Comparison of ENCODE assay signal across 18 mouse cellular contexts in genomic region chr6:5287392-5287791, GRCm38 (mm10). TPM values are rescaled to one million over a fixed set of nuclear protein-coding genes. Genes with fewer than 3 reads are reported as not detected.
DNase-seq lines count a peak whose midpoint lies in the region; ATAC-seq and TF ChIP-seq lines count a peak whose summit lies in the region.
"Had no signal": no experiment of that assay in that cellular context is flagged by ENCODE, and none has a peak within 500 bp of the region (broad histone marks: within the 10 kb centered on the region; RNA-seq: fewer than 3 reads in every experiment).

No protein-coding gene starts in this region.

- H3K9ac ChIP-seq in stomach, embryonic 15.5 days = no peak overlapping the region
- no peak overlapping the region for H3K9ac ChIP-seq in stomach, postnatal 0 days (ENCODE audit: low read length)
- H3K9ac ChIP-seq in liver, embryonic 14.5 days (replicated peaks) = peak overlapping the region; percentile 45
- H3K9ac ChIP-seq: hindbrain, embryonic 14.5 days; limb, embryonic 15.5 days had no signal

- no peak for TF ChIP-seq POLR2A in cerebellum, adult 2 months (IDR thresholded peaks at IDR 0.05; ENCODE audit: borderline replicate concordance, insufficient read depth, low read length)

- H3K36me3 ChIP-seq in stomach, embryonic 15.5 days = 0 out of 2 replicates have a peak, but pooled peaks cover 2% of the 10 kb centered on the region
- H3K36me3 ChIP-seq in stomach, postnatal 0 days (ENCODE audit: control insufficient read depth, insufficient read depth, low read length) = no peaks in the 10 kb centered on the region
- H3K36me3 ChIP-seq in liver, embryonic 14.5 days (replicated peaks; ENCODE audit: control insufficient read depth, insufficient read depth, low read depth) = peaks cover 50% of the 10 kb centered on the region
- H3K36me3 ChIP-seq: limb, embryonic 15.5 days; midbrain, embryonic 10.5 days had no signal

- peaks cover 7% of the 10 kb centered on the region; the same call in 1 of the 2 replicates for H3K4me1 ChIP-seq in stomach, embryonic 15.5 days
- no peaks in the 10 kb centered on the region for H3K4me1 ChIP-seq in stomach, postnatal 0 days (replicated peaks; ENCODE audit: control insufficient read depth, insufficient read depth)
- peaks cover 54 to 59% of the 10 kb centered on the region in 2 experiments for H3K4me1 ChIP-seq in liver, embryonic 14.5 days (replicated peaks; ENCODE audit: control insufficient read depth in 2 of 2, insufficient read depth in 2 of 2, low read length in 1 of 2)
- no peaks in the 10 kb centered on the region for H3K4me1 ChIP-seq in cerebellum, adult 2 months (ENCODE audit: control insufficient read depth, insufficient read depth, low read length)

- no peaks in the 10 kb centered on the region for H3K9me3 ChIP-seq in stomach, embryonic 15.5 days
- H3K9me3 ChIP-seq in stomach, postnatal 0 days (ENCODE audit: control insufficient read depth, low read length) = no peaks in the 10 kb centered on the region
- H3K9me3 ChIP-seq in liver, embryonic 14.5 days (ENCODE audit: control insufficient read depth, low read length) = no peaks in the 10 kb centered on the region
- H3K9me3 ChIP-seq: limb, embryonic 15.5 days; midbrain, embryonic 10.5 days had no signal

- no peak for TF ChIP-seq CTCF in stomach, postnatal 0 days (IDR thresholded peaks at IDR 0.05; ENCODE audit: low read depth)
- no peak for TF ChIP-seq CTCF in liver, embryonic 14.5 days (IDR thresholded peaks at IDR 0.05; ENCODE audit: low read depth)
- TF ChIP-seq CTCF in cerebellum, adult 2 months (IDR thresholded peaks at IDR 0.05; ENCODE audit: borderline replicate concordance, insufficient read depth, low read depth, low read length) = no peak
- TF ChIP-seq CTCF in gastrocnemius, adult 2 months (IDR thresholded peaks at IDR 0.05) = no peak

- intact Hi-C loops in gastrocnemius, adult 2 months (cut with DNase I) = no loop called here

- H3K4me3 ChIP-seq in stomach, embryonic 15.5 days (replicated peaks) = no peak overlapping the region
- H3K4me3 ChIP-seq in stomach, postnatal 0 days (ENCODE audit: low read depth, low read length) = no peak overlapping the region
- H3K4me3 ChIP-seq in liver, embryonic 14.5 days (ENCODE audit: insufficient read depth in 1 of 2, low read depth in 2 of 2, low read length in 2 of 2) = peak overlapping the region in 1 of 2 experiments; percentile 12; a peak in 1 of 4 replicates
- no peak overlapping the region for H3K4me3 ChIP-seq in cerebellum, adult 2 months (replicated peaks; ENCODE audit: insufficient read depth, low read depth, low read length)
- H3K4me3 ChIP-seq in gastrocnemius, adult 2 months = no peak overlapping the region
- H3K4me3 ChIP-seq: limb, embryonic 15.5 days; midbrain, embryonic 10.5 days had no signal

- no peaks in the 10 kb centered on the region for H3K27me3 ChIP-seq in stomach, embryonic 15.5 days (replicated peaks)
- no peaks in the 10 kb centered on the region for H3K27me3 ChIP-seq in stomach, postnatal 0 days (ENCODE audit: control insufficient read depth, insufficient read depth, low read length)
- H3K27me3 ChIP-seq in liver, embryonic 14.5 days (ENCODE audit: control insufficient read depth, insufficient read depth, low read length) = no peaks in the 10 kb centered on the region
- H3K27me3 ChIP-seq in cerebellum, adult 2 months (ENCODE audit: control insufficient read depth, insufficient read depth, low read length) = no peaks in the 10 kb centered on the region
- H3K27me3 ChIP-seq: limb, embryonic 15.5 days had no signal

- DNase-seq in stomach, postnatal 0 days (ENCODE audit: low spot score) = no peak
- DNase-seq in liver, embryonic 14.5 days (ENCODE audit: low read depth in 3 of 3, low spot score in 3 of 3) = peak; percentile 75 to 79 (median 77)
- no peak for DNase-seq in cerebellum, adult 2 months
- DNase-seq in spleen, postnatal 14 days (ENCODE audit: low spot score in 2 of 2) = no peak
- no peak for DNase-seq in gastrocnemius, adult 2 months
- DNase-seq: B cell, adult 2 months; cerebellum, postnatal 14 days; heart, postnatal 10 days; kidney, adult 8-10 months; kidney, postnatal 25 days; lung, postnatal 14 days; retina, postnatal 1 day; thymus, adult 2 months had no signal

- H3K27ac ChIP-seq in stomach, embryonic 15.5 days = no peak overlapping the region; the same call in 1 of the 2 replicates
- H3K27ac ChIP-seq in stomach, postnatal 0 days (replicated peaks) = no peak overlapping the region
- H3K27ac ChIP-seq in liver, embryonic 14.5 days = peak overlapping the region; percentile 95
- H3K27ac ChIP-seq in cerebellum, adult 2 months (ENCODE audit: insufficient read depth, low read length) = no peak overlapping the region
- no peak overlapping the region for H3K27ac ChIP-seq in gastrocnemius, adult 2 months
- H3K27ac ChIP-seq: hindbrain, embryonic 14.5 days; limb, embryonic 15.5 days; midbrain, embryonic 10.5 days had no signal

- H3K4me2 ChIP-seq in stomach, embryonic 15.5 days = no peak overlapping the region
- H3K4me2 ChIP-seq in stomach, postnatal 0 days (replicated peaks; ENCODE audit: low read depth) = no peak overlapping the region
- H3K4me2 ChIP-seq in liver, embryonic 14.5 days (ENCODE audit: low read depth) = peak overlapping the region; percentile 61
- H3K4me2 ChIP-seq: hindbrain, embryonic 14.5 days; limb, embryonic 15.5 days had no signal

- peak; percentile 80 for ATAC-seq in stomach, embryonic 15.5 days (ENCODE audit: insufficient read depth, low FRiP score, low read depth)
- ATAC-seq in stomach, postnatal 0 days (ENCODE audit: low FRiP score, low TSS enrichment) = no peak
- peak; percentile 80 for ATAC-seq in erythroid progenitor cell, adult 5-6 weeks (replicated peaks; ENCODE audit: low FRiP score, poor library complexity, severe bottlenecking)
- ATAC-seq in liver, embryonic 14.5 days (ENCODE audit: insufficient read depth) = peak; percentile 80

- TF ChIP-seq EP300 in stomach, postnatal 0 days (optimal IDR thresholded peaks at IDR 0.05) = no peak
- TF ChIP-seq EP300 in liver, embryonic 14.5 days (IDR thresholded peaks at IDR 0.05; ENCODE audit: low read depth) = peak; percentile 94

- WGBS in stomach, embryonic 15.5 days = 67% methylated on average over 2 of the region's 2 CpGs
- WGBS in stomach, postnatal 0 days = 67% methylated on average over 2 of the region's 2 CpGs
- 11% methylated on average over 2 of the region's 2 CpGs for WGBS in liver, embryonic 14.5 days (ENCODE audit: insufficient replicate concordance)
- 97% methylated on average over 2 of the region's 2 CpGs for WGBS in cerebellum, adult 2 months

RNA-seq across cellular contexts. Expression of gene Pon2, which starts 10.9 kb away (rescaled TPM):
- 57.8 and 58.7 TPM in 2 replicates for polyA plus RNA-seq in stomach, embryonic 15.5 days (2015; fragmentation: Nextera tagmentation; extraction: Ambion mirVana)
- polyA plus RNA-seq in stomach, postnatal 0 days (2015; fragmentation: Nextera tagmentation; extraction: Ambion mirVana) = 130 and 148 TPM in 2 replicates
- 163 and 182 TPM in 2 replicates for total RNA-seq in erythroid progenitor cell, adult 5-6 weeks (2015; ENCODE audit: low replicate concordance)
- 69.1 and 72.4 TPM in 2 replicates for total RNA-seq in erythroid progenitor cell, adult 5-6 weeks (2017; ENCODE audit: low replicate concordance)
- 23.7 and 27.3 TPM in 2 replicates for polyA plus RNA-seq in liver, embryonic 14.5 days (2012; rRNA removed)
- 32.5 and 38.3 TPM in 2 replicates for polyA plus RNA-seq in liver, embryonic 14.5 days (2014; fragmentation: Nextera tagmentation; extraction: Ambion mirVana)
- polyA plus RNA-seq in cerebellum, adult 2 months (2012; rRNA removed) = 32.7 and 43.4 TPM in 2 replicates
- total RNA-seq in gastrocnemius, adult 2 months (2021) = 10 to 100 TPM; 14.8 to 14.9 TPM

RNA-seq across cellular contexts. Expression of gene Pon3, which starts 31.3 kb away (rescaled TPM):
- polyA plus RNA-seq in stomach, embryonic 15.5 days (2015; fragmentation: Nextera tagmentation; extraction: Ambion mirVana) = 17.9 and 19.3 TPM in 2 replicates
- 27.2 and 30.2 TPM in 2 replicates for polyA plus RNA-seq in stomach, postnatal 0 days (2015; fragmentation: Nextera tagmentation; extraction: Ambion mirVana)
- 16.3 and 28.8 TPM in 2 replicates for total RNA-seq in erythroid progenitor cell, adult 5-6 weeks (2015; ENCODE audit: low replicate concordance)
- 3.5 and 11.7 TPM in 2 replicates for total RNA-seq in erythroid progenitor cell, adult 5-6 weeks (2017; ENCODE audit: low replicate concordance)
- 6.2 and 8.5 TPM in 2 replicates for polyA plus RNA-seq in liver, embryonic 14.5 days (2012; rRNA removed)
- polyA plus RNA-seq in liver, embryonic 14.5 days (2014; fragmentation: Nextera tagmentation; extraction: Ambion mirVana) = 17.5 and 19.0 TPM in 2 replicates
- polyA plus RNA-seq in cerebellum, adult 2 months (2012; rRNA removed) = 1.7 and 2.4 TPM in 2 replicates
- 10 to 100 TPM; 33.2 to 35.8 TPM for total RNA-seq in gastrocnemius, adult 2 months (2021)

Comparison
In these comparisons a context has a peak if more than half of its experiments do, and no peak if none do; other contexts are left out.
1. DNase-seq: peak in liver, embryonic 14.5 days (3 of 3); none in stomach, postnatal 0 days (single experiment), cerebellum, adult 2 months (0 of 2), spleen, postnatal 14 days (0 of 2) and gastrocnemius, adult 2 months (single experiment).